Mouse (Mus musculus): Measurements from ENCODE around the gene Prdm11. TPM values are rescaled to one million over a fixed set of nuclear protein-coding genes. Genes with fewer than 3 reads are reported as not detected.

Prdm11 gene
- polyA plus RNA-seq, 1 experiment from 2014 or later: 1.8 TPM

- H3K27me3 ChIP-seq (ENCODE audit: control insufficient read depth, insufficient read depth, low read length): no peaks in the 10 kb centered on the region
- H3K36me3 ChIP-seq (replicated peaks; ENCODE audit: control insufficient read depth, insufficient read depth): no peaks in the 10 kb centered on the region
- ATAC-seq (ENCODE audit: low FRiP score) (no peak), DNase-seq (ENCODE audit: low spot score) (no peak)
- H3K4me2 ChIP-seq (replicated peaks): no peak overlapping the region
- no peaks in the 10 kb centered on the region for H3K9me3 ChIP-seq (ENCODE audit: control insufficient read depth, low read length)
- no peak overlapping the region for H3K9ac ChIP-seq
- no peaks in the 10 kb centered on the region for H3K4me1 ChIP-seq (replicated peaks; ENCODE audit: control insufficient read depth, insufficient read depth, low read length)
- no peak overlapping the region for H3K27ac ChIP-seq
- H3K4me3 ChIP-seq (replicated peaks; ENCODE audit: low read length): no peak overlapping the region
- WGBS: 59% methylated on average over 5 of the region's 5 CpGs
These were observed 35.1 kb upstream of the Prdm11 start for GRCm38 (mm10) chr2:93080871-93081608.

- WGBS: 84% methylated on average over 4 of the region's 4 CpGs
- Histone ChIP-seq H3K36me3 (replicated peaks; ENCODE audit: control insufficient read depth, insufficient read depth) (no peaks in the 10 kb centered on the region), H3K4me2 (replicated peaks) (no peak overlapping the region), H3K4me1 (replicated peaks; ENCODE audit: control insufficient read depth, insufficient read depth, low read length) (no peaks in the 10 kb centered on the region), H3K4me3 (replicated peaks; ENCODE audit: low read length) (no peak overlapping the region), H3K9ac (no peak overlapping the region), H3K27ac (no peak overlapping the region), H3K9me3 (ENCODE audit: control insufficient read depth, low read length) (no peaks in the 10 kb centered on the region), H3K27me3 (ENCODE audit: control insufficient read depth, insufficient read depth, low read length) (no peaks in the 10 kb centered on the region)
- no peak for DNase-seq (ENCODE audit: low spot score)
- ATAC-seq (ENCODE audit: low FRiP score): no peak
These were observed 33.4 kb upstream of the Prdm11 start for GRCm38 (mm10) chr2:93079394-93079793.

GRCm38 (mm10) chr2:93076578-93076955 lies 30.6 kb upstream of the Prdm11 start:
- no peak overlapping the region for H3K4me2 ChIP-seq (replicated peaks)
- ATAC-seq (ENCODE audit: low FRiP score) (no peak), DNase-seq (ENCODE audit: low spot score) (no peak)
- H3K9me3 ChIP-seq (ENCODE audit: control insufficient read depth, low read length): no peaks in the 10 kb centered on the region
- WGBS: 79% methylated on average over 6 of the region's 6 CpGs
- no peak overlapping the region for H3K9ac ChIP-seq
- no peak overlapping the region for H3K27ac ChIP-seq
- H3K4me3 ChIP-seq (replicated peaks; ENCODE audit: low read length): no peak overlapping the region
- H3K4me1 ChIP-seq (replicated peaks; ENCODE audit: control insufficient read depth, insufficient read depth, low read length): no peaks in the 10 kb centered on the region; the same call in 1 of the 2 replicates
- H3K36me3 ChIP-seq (replicated peaks; ENCODE audit: control insufficient read depth, insufficient read depth): no peaks in the 10 kb centered on the region
- H3K27me3 ChIP-seq (ENCODE audit: control insufficient read depth, insufficient read depth, low read length): no peaks in the 10 kb centered on the region

GRCm38 (mm10) chr2:93075738-93076577 lies 30.0 kb upstream of the Prdm11 start:
- Histone ChIP-seq H3K36me3 (replicated peaks; ENCODE audit: control insufficient read depth, insufficient read depth) (no peaks in the 10 kb centered on the region), H3K4me1 (replicated peaks; ENCODE audit: control insufficient read depth, insufficient read depth, low read length) (no peaks in the 10 kb centered on the region; the same call in 1 of the 2 replicates), H3K4me3 (replicated peaks; ENCODE audit: low read length) (no peak overlapping the region), H3K27ac (no peak overlapping the region), H3K9me3 (ENCODE audit: control insufficient read depth, low read length) (no peaks in the 10 kb centered on the region), H3K27me3 (ENCODE audit: control insufficient read depth, insufficient read depth, low read length) (no peaks in the 10 kb centered on the region), H3K4me2 (replicated peaks) (no peak overlapping the region), H3K9ac (no peak overlapping the region)
- WGBS: 40% methylated on average over 15 of the region's 15 CpGs
- peak; percentile 81 for DNase-seq (ENCODE audit: low spot score)
- ATAC-seq (ENCODE audit: low FRiP score): peak; percentile 55; the same call in 1 of the 2 replicates

GRCm38 (mm10) chr2:93071656-93072055 lies 25.7 kb upstream of the Prdm11 start:
- DNase-seq (ENCODE audit: low spot score) (peak; percentile 76), ATAC-seq (ENCODE audit: low FRiP score) (0 out of 2 replicates have a peak, but pooled peaks have one; percentile 26)

GRCm38 (mm10) chr2:93068942-93069341 lies 23.0 kb upstream of the Prdm11 start:
- H3K4me3 ChIP-seq (replicated peaks; ENCODE audit: low read length): no peak overlapping the region
- 40% methylated on average over 2 of the region's 2 CpGs for WGBS
- no peaks in the 10 kb centered on the region for H3K27me3 ChIP-seq (ENCODE audit: control insufficient read depth, insufficient read depth, low read length)
- H3K4me1 ChIP-seq (replicated peaks; ENCODE audit: control insufficient read depth, insufficient read depth, low read length): no peaks in the 10 kb centered on the region; the same call in 1 of the 2 replicates
- DNase-seq (ENCODE audit: low spot score) (peak; percentile 78), ATAC-seq (ENCODE audit: low FRiP score) (peak; percentile 54)
- no peak overlapping the region for H3K4me2 ChIP-seq (replicated peaks)
- H3K36me3 ChIP-seq (replicated peaks; ENCODE audit: control insufficient read depth, insufficient read depth): no peaks in the 10 kb centered on the region
- no peak overlapping the region for H3K9ac ChIP-seq
- no peak overlapping the region for H3K27ac ChIP-seq
- H3K9me3 ChIP-seq (ENCODE audit: control insufficient read depth, low read length): no peaks in the 10 kb centered on the region

More at GRCm38 (mm10) chr2:93071656-93072055, 25.7 kb upstream of the Prdm11 start:
- Histone ChIP-seq H3K27ac (no peak overlapping the region), H3K4me3 (replicated peaks; ENCODE audit: low read length) (no peak overlapping the region), H3K4me1 (replicated peaks; ENCODE audit: control insufficient read depth, insufficient read depth, low read length) (no peaks in the 10 kb centered on the region; the same call in 1 of the 2 replicates), H3K9me3 (ENCODE audit: control insufficient read depth, low read length) (no peaks in the 10 kb centered on the region), H3K36me3 (replicated peaks; ENCODE audit: control insufficient read depth, insufficient read depth) (no peaks in the 10 kb centered on the region), H3K9ac (no peak overlapping the region), H3K27me3 (ENCODE audit: control insufficient read depth, insufficient read depth, low read length) (no peaks in the 10 kb centered on the region), H3K4me2 (replicated peaks) (no peak overlapping the region)
- WGBS: 2% methylated on average over 12 of the region's 12 CpGs

- 18% methylated on average over 2 of the region's 2 CpGs for WGBS
- no peak overlapping the region for H3K4me2 ChIP-seq (replicated peaks)
- no peak overlapping the region for H3K9ac ChIP-seq
- ATAC-seq (ENCODE audit: low FRiP score) (no peak), DNase-seq (ENCODE audit: low spot score) (peak; percentile 78)
- H3K9me3 ChIP-seq (ENCODE audit: control insufficient read depth, low read length): no peaks in the 10 kb centered on the region
- no peaks in the 10 kb centered on the region for H3K36me3 ChIP-seq (replicated peaks; ENCODE audit: control insufficient read depth, insufficient read depth)
- no peaks in the 10 kb centered on the region for H3K27me3 ChIP-seq (ENCODE audit: control insufficient read depth, insufficient read depth, low read length)
- no peak overlapping the region for H3K4me3 ChIP-seq (replicated peaks; ENCODE audit: low read length)
- H3K27ac ChIP-seq: no peak overlapping the region
- H3K4me1 ChIP-seq (replicated peaks; ENCODE audit: control insufficient read depth, insufficient read depth, low read length): no peaks in the 10 kb centered on the region
These were observed 17.4 kb upstream of the Prdm11 start for GRCm38 (mm10) chr2:93063347-93063746.

- DNase-seq (ENCODE audit: low spot score) (no peak), ATAC-seq (ENCODE audit: low FRiP score) (no peak)
- WGBS: 52% methylated on average over 1 of the region's 1 CpGs
- no peaks in the 10 kb centered on the region for H3K4me1 ChIP-seq (replicated peaks; ENCODE audit: control insufficient read depth, insufficient read depth, low read length)
- no peaks in the 10 kb centered on the region for H3K9me3 ChIP-seq (ENCODE audit: control insufficient read depth, low read length)
- no peak overlapping the region for H3K27ac ChIP-seq
- no peak overlapping the region for H3K9ac ChIP-seq
- no peaks in the 10 kb centered on the region for H3K27me3 ChIP-seq (ENCODE audit: control insufficient read depth, insufficient read depth, low read length)
- H3K36me3 ChIP-seq (replicated peaks; ENCODE audit: control insufficient read depth, insufficient read depth): no peaks in the 10 kb centered on the region
- H3K4me2 ChIP-seq (replicated peaks): no peak overlapping the region
- no peak overlapping the region for H3K4me3 ChIP-seq (replicated peaks; ENCODE audit: low read length)
These were observed 5.9 kb upstream of the Prdm11 start for GRCm38 (mm10) chr2:93051873-93052272.

GRCm38 (mm10) chr2:93048601-93049323 lies 2.8 kb upstream of the Prdm11 start:
- 52% methylated on average over 6 of the region's 6 CpGs for WGBS

More at GRCm38 (mm10) chr2:93048601-93049323, 2.8 kb upstream of the Prdm11 start:
- DNase-seq (ENCODE audit: low spot score) (no peak), ATAC-seq (ENCODE audit: low FRiP score) (no peak)
- Histone ChIP-seq H3K27ac (no peak overlapping the region), H3K4me2 (replicated peaks) (no peak overlapping the region), H3K36me3 (replicated peaks; ENCODE audit: control insufficient read depth, insufficient read depth) (no peaks in the 10 kb centered on the region), H3K9me3 (ENCODE audit: control insufficient read depth, low read length) (no peaks in the 10 kb centered on the region), H3K27me3 (ENCODE audit: control insufficient read depth, insufficient read depth, low read length) (no peaks in the 10 kb centered on the region), H3K9ac (no peak overlapping the region), H3K4me1 (replicated peaks; ENCODE audit: control insufficient read depth, insufficient read depth, low read length) (peaks cover 18% of the 10 kb centered on the region), H3K4me3 (replicated peaks; ENCODE audit: low read length) (no peak overlapping the region)

Data from hindbrain, embryonic 14.5 days (tissue).